Mouse (Mus musculus) intestine, embryonic 14.5 days (tissue): Measurements from ENCODE around the gene Efcab2. TPM values are rescaled to one million over a fixed set of nuclear protein-coding genes. Genes with fewer than 3 reads are reported as not detected.

Source experiments
- ATAC-seq: fragments of 200-750 bp; cut with Nextera tagmentation; replicated peaks from 2 replicates; pipeline ENCODE4 v1.8.0; 2017; ENCODE audit warnings: low read depth, moderate number of reproducible peaks, moderate TSS enrichment, moderate library complexity; ENCODE audit not compliant: low FRiP score, low TSS enrichment
- DNase-seq: peaks from one replicate; pipeline ENCODE4 v3.0.0-alpha.2; 2018; ENCODE audit warnings: low spot score
- H3K27ac ChIP-seq: fragments of 300-500 bp; sonication (generic); 2 replicates; pipeline ENCODE4 v1.5.1; 2014; ENCODE audit warnings: low read depth, mild to moderate bottlenecking, control low read depth
- H3K27me3 ChIP-seq: fragments of 300-500 bp; sonication (generic); replicated peaks from 2 replicates; pipeline ENCODE4 v1.6.1; 2014; ENCODE audit warnings: low read length, control low read depth; ENCODE audit not compliant: control insufficient read depth, insufficient read depth
- H3K36me3 ChIP-seq: fragments of 300-500 bp; sonication (generic); 2 replicates; pipeline ENCODE4 v1.6.1; 2014; ENCODE audit warnings: low read length, control low read depth; ENCODE audit not compliant: control insufficient read depth, insufficient read depth
- H3K4me1 ChIP-seq: fragments of 300-500 bp; sonication (generic); replicated peaks from 2 replicates; pipeline ENCODE4 v1.6.1; 2014; ENCODE audit warnings: low read length, control low read depth, mixed read lengths; ENCODE audit not compliant: control insufficient read depth, insufficient read depth
- H3K4me2 ChIP-seq: fragments of 300-500 bp; sonication (generic); 2 replicates; pipeline ENCODE4 v1.6.1; 2014; ENCODE audit warnings: low read length
- H3K4me3 ChIP-seq: fragments of 300-500 bp; sonication (generic); 2 replicates; pipeline ENCODE4 v1.5.1; 2014; ENCODE audit warnings: low read depth, low read length, control low read depth, mixed read lengths
- H3K9ac ChIP-seq: fragments of 300-500 bp; sonication (generic); 2 replicates; pipeline ENCODE4 v1.6.1; 2014; ENCODE audit warnings: mild to moderate bottlenecking, low read length
- H3K9me3 ChIP-seq: fragments of 300-500 bp; sonication (generic); 2 replicates; pipeline ENCODE4 v1.6.1; 2016; ENCODE audit warnings: low read length, control low read depth; ENCODE audit not compliant: control insufficient read depth
- WGBS: fragments of 180-500 bp; shearing (Covaris S2); extraction: QIAGEN DNeasy Blood & Tissue Kit; methylation state at CpG from one replicate; pipeline ENCODE4 v1.1.7; 2014; 5-methylcytosine and 5-hydroxymethylcytosine counted together
- polyA plus RNA-seq: library from polyadenylated mRNA; unstranded; fragments of >200 nt; fragmentation: Nextera tagmentation; extraction: Ambion mirVana; gene quantifications from 2 replicates; pipeline ENCODE4 v1.2.1, GENCODE M21; 2014

Efcab2 gene
- polyA plus RNA-seq, 1 experiment from 2014 or later = 9.3 TPM

GRCm38 (mm10) chr1:178483854-178484253 lies 78.0 kb downstream of the Efcab2 start:
- Histone ChIP-seq H3K36me3 (no peaks in the 10 kb centered on the region), H3K4me1 (0 out of 2 replicates have a peak, but pooled peaks cover 4% of the 10 kb centered on the region), H3K27ac (no peak overlapping the region), H3K9ac (no peak overlapping the region), H3K4me3 (no peak overlapping the region), H3K27me3 (no peaks in the 10 kb centered on the region), H3K4me2 (no peak overlapping the region), H3K9me3 (no peaks in the 10 kb centered on the region)
- no peak for DNase-seq
- ATAC-seq = no peak

- no peak overlapping the region for H3K9ac ChIP-seq
- H3K9me3 ChIP-seq = no peaks in the 10 kb centered on the region
- ATAC-seq = no peak
- H3K36me3 ChIP-seq = no peaks in the 10 kb centered on the region
- H3K4me2 ChIP-seq = no peak overlapping the region
- H3K27me3 ChIP-seq = no peaks in the 10 kb centered on the region
- DNase-seq = no peak
- H3K4me1 ChIP-seq = 0 out of 2 replicates have a peak, but pooled peaks cover 4% of the 10 kb centered on the region
- WGBS = 81% methylated on average over 5 of the region's 5 CpGs
- no peak overlapping the region for H3K27ac ChIP-seq
- H3K4me3 ChIP-seq = no peak overlapping the region
Measured at GRCm38 (mm10) chr1:178485138-178485867, 79.4 kb downstream of the Efcab2 start.

DNA sequence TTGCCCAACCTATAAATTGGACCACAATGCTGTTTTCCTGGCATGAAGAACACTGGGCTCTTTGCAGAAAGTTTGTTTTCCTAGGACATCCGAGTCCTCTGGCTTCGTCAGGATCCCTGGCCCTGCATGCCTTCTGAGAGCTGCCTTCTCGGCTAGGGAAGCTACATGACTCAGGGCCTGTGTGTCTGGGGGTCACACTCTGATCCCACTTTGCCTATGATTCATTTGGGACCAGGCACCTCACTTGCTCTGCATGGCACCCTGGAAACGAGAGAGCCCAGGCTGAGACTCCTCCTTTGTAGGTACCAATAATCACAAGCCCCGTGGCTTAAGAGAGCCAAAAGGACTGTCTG lies 80.0 kb downstream of the Efcab2 start:
- DNase-seq (no peak), ATAC-seq (no peak)
- Histone ChIP-seq H3K9ac (no peak overlapping the region), H3K4me2 (no peak overlapping the region), H3K4me3 (no peak overlapping the region), H3K36me3 (no peaks in the 10 kb centered on the region), H3K27ac (no peak overlapping the region), H3K27me3 (no peaks in the 10 kb centered on the region), H3K4me1 (0 out of 2 replicates have a peak, but pooled peaks cover 4% of the 10 kb centered on the region), H3K9me3 (no peaks in the 10 kb centered on the region)
- 74% methylated on average over 5 of the region's 5 CpGs for WGBS

DNA sequence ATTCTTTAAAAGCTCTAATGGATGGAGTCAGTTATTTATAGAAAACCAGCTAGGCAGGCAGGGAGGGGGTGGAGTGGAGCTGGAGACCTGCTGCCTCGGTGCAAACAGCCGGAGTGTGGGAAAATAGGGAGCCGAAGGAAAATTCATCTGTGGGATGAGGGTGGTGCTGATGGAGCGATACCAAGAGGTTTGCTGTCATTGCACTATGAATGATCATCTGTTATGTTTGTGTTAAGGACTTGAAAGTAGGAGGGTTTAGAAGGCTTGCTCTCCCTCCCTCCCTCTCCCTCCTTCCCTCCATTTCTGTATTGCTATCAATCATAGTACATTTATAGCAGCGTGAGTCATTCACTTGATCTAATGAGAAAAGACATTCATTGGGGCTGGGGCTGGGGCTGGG lies 80.9 kb downstream of the Efcab2 start:
- 22% methylated on average over 5 of the region's 5 CpGs for WGBS
- 0 out of 2 replicates have a peak, but pooled peaks cover 4% of the 10 kb centered on the region for H3K4me1 ChIP-seq
- no peak for DNase-seq
- H3K27ac ChIP-seq = no peak overlapping the region
- H3K4me2 ChIP-seq = no peak overlapping the region
- 0 out of 2 replicates have a peak, but pooled peaks have one; percentile 43 for ATAC-seq
- H3K9me3 ChIP-seq = no peaks in the 10 kb centered on the region
- H3K27me3 ChIP-seq = no peaks in the 10 kb centered on the region
- H3K4me3 ChIP-seq = no peak overlapping the region
- no peak overlapping the region for H3K9ac ChIP-seq
- H3K36me3 ChIP-seq = no peaks in the 10 kb centered on the region

DNA sequence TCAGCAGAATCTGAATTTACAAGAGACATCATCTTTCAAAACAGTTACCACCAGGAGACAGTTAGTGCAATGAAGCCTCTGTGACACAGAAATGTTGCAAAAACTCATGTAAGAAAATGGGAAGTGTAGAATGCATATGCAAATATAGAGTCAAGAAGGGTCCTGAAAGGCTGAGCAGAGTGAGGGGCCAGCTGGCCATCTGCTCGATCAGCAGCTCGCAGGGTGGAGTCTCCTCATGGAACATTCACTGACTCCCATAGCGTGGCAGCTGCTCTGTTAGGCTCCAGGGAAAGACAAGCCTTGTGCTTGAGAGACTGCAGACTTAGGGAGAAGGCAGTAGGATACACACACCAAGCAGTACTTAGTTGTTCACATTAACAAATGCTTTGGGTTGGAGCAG lies 83.2 kb downstream of the Efcab2 start:
- WGBS = 25% methylated on average over 3 of the region's 3 CpGs
- Histone ChIP-seq H3K9ac (no peak overlapping the region), H3K36me3 (no peaks in the 10 kb centered on the region), H3K9me3 (no peaks in the 10 kb centered on the region), H3K4me2 (no peak overlapping the region), H3K27me3 (no peaks in the 10 kb centered on the region), H3K4me1 (0 out of 2 replicates have a peak, but pooled peaks cover 4% of the 10 kb centered on the region), H3K4me3 (no peak overlapping the region), H3K27ac (no peak overlapping the region)
- no peak for ATAC-seq
- no peak for DNase-seq

DNA sequence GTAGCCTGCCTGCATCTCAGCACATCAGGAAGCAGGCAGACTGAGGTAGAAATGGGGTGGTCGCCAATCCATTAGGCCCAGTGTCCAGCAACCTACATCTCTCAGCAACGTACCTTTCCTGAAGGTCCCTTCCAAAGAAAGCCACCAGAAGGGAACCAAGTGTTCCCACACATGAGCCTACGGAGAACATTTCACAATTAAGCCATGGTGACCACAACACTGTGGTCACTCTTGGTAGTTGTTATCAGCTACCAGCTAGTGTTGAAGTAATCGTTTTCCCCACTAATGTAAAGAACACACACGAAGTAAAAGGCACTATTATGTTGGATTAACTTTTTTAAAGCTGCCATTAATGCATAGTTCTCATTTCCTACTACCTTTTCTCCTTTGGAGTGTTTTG lies 85.8 kb downstream of the Efcab2 start:
- no peak for DNase-seq
- no peak for ATAC-seq
- 86% methylated on average over 5 of the region's 5 CpGs for WGBS

GRCm38 (mm10) chr1:178492493-178492892 lies 86.6 kb downstream of the Efcab2 start:
- no peak for DNase-seq
- WGBS = 67% methylated on average over 2 of the region's 2 CpGs
- Histone ChIP-seq H3K27me3 (no peaks in the 10 kb centered on the region), H3K27ac (no peak overlapping the region), H3K4me3 (no peak overlapping the region), H3K4me1 (no peaks in the 10 kb centered on the region), H3K9ac (no peak overlapping the region), H3K9me3 (no peaks in the 10 kb centered on the region), H3K36me3 (no peaks in the 10 kb centered on the region), H3K4me2 (no peak overlapping the region)
- no peak for ATAC-seq

More for the DNA sequence above, 85.8 kb downstream of the Efcab2 start:
- Histone ChIP-seq H3K27me3 (no peaks in the 10 kb centered on the region), H3K4me1 (0 out of 2 replicates have a peak, but pooled peaks cover 3% of the 10 kb centered on the region), H3K27ac (no peak overlapping the region), H3K36me3 (no peaks in the 10 kb centered on the region), H3K4me2 (no peak overlapping the region), H3K9me3 (no peaks in the 10 kb centered on the region), H3K9ac (no peak overlapping the region), H3K4me3 (no peak overlapping the region)

GRCm38 (mm10) chr1:178496186-178496585 lies 90.3 kb downstream of the Efcab2 start:
- H3K4me1 ChIP-seq = no peaks in the 10 kb centered on the region
- no peak for DNase-seq
- no peak overlapping the region for H3K4me2 ChIP-seq
- no peaks in the 10 kb centered on the region for H3K9me3 ChIP-seq
- no peak overlapping the region for H3K9ac ChIP-seq
- no peak overlapping the region for H3K4me3 ChIP-seq
- no peaks in the 10 kb centered on the region for H3K36me3 ChIP-seq
- H3K27me3 ChIP-seq = no peaks in the 10 kb centered on the region
- H3K27ac ChIP-seq = no peak overlapping the region
- WGBS = 84% methylated on average over 2 of the region's 2 CpGs
- ATAC-seq = no peak

DNA sequence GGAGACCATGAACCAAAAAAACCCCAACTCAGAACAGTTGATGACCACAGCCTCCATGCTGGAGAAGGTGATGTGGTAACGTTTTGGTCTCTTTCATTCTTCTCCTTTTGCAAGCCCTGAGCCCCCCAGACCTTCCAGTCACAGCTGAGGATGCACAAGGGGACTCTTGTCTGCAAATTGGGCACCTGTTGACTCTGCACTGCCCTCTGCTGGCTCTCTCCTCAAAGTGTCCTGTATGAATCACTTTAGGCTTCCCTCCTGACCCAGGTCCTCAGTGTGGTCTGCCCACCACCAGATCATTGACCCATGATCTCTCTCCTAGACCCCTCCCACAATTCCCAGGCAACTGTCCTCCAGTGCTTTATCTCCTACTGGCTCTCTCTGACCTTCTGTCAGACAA lies 91.0 kb downstream of the Efcab2 start:
- H3K4me3 ChIP-seq = no peak overlapping the region
- no peak overlapping the region for H3K27ac ChIP-seq
- H3K9ac ChIP-seq = no peak overlapping the region
- no peaks in the 10 kb centered on the region for H3K36me3 ChIP-seq
- H3K27me3 ChIP-seq = no peaks in the 10 kb centered on the region
- no peaks in the 10 kb centered on the region for H3K4me1 ChIP-seq
- DNase-seq = no peak
- 75% methylated on average over 1 of the region's 1 CpGs for WGBS
- ATAC-seq = no peak
- no peak overlapping the region for H3K4me2 ChIP-seq
- H3K9me3 ChIP-seq = no peaks in the 10 kb centered on the region
